Mouse (Mus musculus): Measurements from ENCODE around the gene Cers6.

Cers6 gene

DNA sequence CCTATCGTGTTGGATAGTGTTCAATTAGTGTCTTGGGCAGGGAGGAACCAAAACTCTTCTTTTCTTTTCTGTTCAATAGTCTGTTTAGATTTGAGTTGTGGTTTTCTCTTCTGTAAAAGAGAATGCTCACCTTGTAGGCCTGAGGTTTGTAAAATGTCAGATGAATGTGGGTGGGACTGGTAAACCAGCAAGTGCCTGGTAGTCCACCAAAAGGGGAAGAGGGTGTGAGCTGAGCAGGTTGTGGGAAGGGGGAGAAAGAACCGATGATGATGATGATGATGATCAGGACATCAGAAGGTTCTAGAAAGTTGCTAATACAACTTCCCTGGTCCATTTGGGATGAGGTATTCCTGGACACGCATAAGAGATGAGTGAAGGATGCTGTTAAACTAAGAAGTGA, 55.1 kb downstream of the Cers6 start:
- intact Hi-C loops (cut with DNase I), result no loop called here

DNA sequence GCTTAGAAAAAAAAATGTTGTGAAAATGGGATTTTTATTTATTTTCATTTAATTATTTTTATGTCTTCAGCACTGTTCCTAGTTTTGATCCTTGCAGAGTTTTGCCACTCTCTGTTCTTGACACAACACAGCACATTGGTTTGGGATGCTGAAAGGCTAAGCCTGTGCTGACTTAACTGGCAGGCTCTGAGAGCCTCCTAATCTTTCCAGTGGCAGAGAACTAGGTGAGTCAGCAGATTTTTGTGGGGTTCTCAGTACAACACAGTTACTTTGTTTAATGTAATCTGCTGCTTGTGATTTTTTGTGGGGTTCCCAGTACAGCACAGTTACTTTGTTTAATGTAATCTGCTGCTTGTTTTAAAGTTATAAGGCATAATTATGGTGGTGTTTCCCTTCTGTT, 55.8 kb downstream of the Cers6 start:
- intact Hi-C loops (cut with DNase I), result no loop called here

DNA sequence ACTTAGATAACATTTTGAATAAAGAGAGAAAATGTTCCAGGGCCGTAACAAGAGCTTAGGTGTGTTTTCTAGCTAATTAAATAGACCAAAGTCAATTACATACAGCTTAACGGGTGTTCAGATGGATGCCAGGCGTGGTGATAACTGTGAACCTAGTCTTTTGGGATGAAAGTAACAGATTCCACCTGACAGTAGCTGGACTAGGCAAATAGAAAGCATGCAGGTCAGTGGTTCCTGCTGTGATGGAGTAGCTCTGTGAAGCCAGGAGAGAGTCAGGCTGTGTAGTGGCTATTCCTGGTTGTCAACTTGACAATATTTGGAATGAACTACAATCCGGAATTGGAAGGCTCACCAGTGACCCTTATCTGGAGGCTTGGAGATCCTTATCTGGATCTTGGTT, 56.3 kb downstream of the Cers6 start:
- intact Hi-C loops (cut with DNase I), result no loop called here

DNA sequence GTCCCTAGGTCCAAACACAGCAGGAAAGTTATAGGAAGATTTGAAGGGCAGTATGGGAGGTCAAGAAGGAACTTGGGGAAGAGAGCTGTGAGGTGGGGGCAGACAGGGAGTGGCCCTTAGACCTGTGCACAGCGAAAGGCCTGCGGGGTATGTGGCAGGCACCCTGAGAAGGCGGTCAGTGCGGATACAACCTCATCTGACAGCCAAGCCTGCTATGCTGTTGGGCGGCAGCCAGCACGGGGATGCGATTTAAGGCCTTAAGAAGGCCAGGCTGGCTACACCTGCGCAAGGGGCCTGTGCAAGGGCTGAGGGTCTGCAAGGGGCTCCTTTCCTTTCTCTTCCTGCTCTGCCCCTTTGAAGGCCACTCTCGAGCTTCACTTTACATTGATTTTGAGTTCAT, 63.1 kb downstream of the Cers6 start:
- intact Hi-C loops (cut with DNase I), result no loop called here

DNA sequence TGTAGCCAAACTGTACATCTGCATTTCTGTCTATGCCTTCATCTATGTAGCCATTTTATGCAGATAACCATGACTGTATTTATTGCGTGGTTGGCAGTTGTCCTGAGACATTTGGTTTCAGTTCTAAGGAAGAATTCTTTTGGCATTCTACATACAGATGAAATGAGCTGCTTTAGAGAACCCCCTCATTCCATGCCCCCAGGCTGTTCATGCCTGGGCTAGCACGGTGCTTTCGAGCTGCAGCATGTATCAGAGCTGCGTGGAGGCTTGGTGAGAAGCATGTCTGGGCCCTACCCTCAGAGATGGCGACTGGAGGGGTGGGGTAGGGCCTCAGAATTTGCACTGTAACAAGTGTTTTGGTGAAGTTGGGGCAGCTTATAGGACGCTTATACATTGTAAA, 64.3 kb downstream of the Cers6 start:
- intact Hi-C loops (cut with DNase I), result no loop called here

DNA sequence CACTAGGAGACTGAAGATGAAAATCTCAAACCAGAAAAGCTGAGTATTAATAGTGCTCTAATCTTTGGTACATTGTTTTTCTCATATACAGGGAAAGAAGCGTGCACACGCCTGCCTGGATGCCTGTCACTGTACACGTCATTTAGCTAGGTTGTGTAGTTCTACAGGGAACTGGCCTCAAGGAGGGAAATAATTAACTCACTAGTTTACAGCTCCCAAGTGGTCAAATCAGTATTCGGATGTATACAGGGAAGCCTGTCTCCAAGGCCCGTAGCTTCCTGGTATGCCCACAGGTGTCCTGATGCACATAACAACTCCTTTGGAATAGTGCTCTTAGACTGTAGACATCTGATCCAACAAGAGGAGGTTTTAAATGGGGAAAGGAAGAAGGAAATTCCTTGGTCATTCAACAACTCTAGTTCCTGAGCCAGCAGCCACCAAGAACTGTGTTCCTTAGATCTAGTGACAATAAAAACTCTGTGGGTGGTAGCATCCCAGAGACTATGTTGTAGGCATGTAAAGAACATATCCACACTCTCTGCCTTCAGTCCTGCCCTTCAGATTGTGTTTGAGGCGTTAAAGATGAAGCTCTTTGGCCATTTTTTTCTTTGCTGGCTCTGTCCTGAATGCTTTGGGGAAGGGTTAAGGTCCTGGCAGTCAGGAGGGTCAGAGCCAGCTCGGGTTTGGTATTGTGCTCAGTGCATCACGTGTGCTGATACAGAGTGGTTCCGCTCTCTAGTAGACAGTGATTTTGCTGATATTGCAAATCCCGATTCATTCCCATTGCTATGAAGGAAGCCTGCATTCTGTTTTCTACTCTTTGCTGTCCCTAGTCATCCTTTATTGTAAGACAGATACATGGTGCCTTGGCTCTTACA, 65.9 kb downstream of the Cers6 start:
- intact Hi-C loops (cut with DNase I), result no loop called here

DNA sequence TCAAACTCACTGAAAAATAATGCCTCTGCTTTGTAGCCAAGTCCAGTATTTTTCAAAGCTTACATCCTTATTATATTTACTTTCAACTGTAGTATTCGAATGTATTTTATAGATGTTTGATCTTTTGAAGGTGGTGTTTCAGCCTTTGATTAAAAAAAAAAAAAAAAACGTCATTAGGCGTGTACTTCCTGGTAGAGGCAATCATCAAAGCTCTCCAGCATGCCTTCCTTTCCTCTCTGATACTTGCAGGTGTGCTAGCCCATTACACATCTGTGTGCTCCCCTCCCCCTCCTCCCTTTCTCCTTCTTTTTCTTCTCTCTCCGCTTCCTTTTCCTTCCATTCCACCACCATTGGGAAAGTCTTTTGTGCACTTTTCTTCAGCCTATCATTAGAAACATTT, 71.0 kb downstream of the Cers6 start:
- intact Hi-C loops (cut with DNase I), result no loop called here

DNA sequence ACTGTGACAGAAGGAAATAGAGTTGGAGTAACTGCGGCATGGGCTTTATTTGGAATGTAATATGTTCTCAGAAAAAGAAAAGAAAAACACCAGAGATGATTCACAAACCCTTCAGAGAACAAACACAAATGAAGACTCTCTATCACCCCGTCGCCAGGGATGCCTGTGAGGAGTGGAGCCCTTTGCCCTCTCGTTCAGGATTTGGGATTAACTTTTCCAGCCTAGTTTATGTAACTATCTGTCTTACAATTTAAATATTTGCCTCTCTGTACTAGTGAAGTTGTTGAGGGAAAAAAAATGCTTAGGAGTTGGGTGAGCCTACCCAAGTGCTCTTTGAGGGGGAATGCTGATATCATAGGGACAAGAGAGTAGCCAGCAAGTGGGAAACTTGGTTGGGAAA, 71.4 kb downstream of the Cers6 start:
- intact Hi-C loops (cut with DNase I), result no loop called here

DNA sequence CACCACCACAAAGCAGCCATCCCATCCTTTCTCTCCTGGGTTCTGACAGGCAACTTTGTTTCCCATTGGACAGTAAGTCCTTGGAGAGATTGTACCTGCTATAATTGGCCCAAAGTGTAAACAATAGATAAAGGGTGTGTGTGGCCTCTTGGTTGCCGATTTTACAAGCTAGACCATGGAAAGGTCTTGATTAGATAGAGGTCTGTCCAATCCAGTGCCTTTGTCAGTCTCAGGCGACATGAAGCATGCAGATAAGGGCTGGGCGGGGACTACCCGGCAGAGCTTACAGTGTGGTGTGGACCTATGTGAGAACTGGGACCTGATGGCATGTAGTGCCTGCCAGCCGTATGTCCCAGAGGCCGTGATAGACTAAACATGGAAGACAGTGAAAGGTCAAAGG, 73.4 kb downstream of the Cers6 start:
- intact Hi-C loops (cut with DNase I), result no loop called here

DNA sequence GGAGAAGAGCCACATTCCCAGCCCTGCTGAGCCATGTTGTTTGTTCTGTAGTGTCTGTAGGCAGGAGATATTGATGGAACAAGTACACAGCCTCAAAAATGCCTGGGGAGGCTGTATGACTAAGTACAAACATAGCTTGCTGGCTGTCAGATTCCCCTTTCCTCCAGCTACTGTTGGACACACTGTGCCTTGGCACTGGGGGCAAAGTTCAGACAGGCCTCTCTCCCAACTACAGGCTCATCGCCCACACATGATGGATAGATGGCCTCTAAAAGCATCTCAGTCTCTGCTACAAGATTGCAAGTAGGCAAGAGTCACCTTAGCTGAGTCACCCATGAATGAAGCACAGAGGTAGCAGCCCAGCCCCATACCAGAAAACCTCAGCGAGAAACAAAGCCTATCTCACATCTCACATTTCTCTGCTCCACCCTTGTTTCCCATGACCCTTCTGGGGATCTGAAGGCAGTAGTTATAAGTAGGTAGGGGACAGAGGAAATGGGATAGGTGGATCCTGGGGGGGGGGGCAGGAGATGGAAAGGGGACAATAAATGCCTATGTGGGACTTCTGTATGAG, 74.6 kb downstream of the Cers6 start:
- intact Hi-C loops (cut with DNase I), result no loop called here

DNA sequence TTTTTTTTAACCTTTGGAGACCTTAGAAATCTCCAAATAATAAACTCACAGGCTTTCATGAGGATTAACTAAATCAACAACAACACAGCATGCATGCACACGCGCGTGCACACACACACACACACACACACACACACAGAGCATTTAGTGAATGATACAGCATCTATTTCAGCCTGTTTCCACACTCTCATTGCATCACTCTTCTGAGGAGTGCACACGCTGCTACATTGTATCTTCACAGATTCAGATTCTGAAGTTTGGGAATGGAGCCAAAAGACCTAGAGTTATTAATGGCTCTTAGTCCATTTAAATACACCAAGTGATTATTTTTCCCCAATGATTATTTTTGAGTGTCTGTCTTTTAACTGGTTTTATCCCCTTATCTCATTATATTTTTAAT, 75.5 kb downstream of the Cers6 start:
- intact Hi-C loops (cut with DNase I), result no loop called here

DNA sequence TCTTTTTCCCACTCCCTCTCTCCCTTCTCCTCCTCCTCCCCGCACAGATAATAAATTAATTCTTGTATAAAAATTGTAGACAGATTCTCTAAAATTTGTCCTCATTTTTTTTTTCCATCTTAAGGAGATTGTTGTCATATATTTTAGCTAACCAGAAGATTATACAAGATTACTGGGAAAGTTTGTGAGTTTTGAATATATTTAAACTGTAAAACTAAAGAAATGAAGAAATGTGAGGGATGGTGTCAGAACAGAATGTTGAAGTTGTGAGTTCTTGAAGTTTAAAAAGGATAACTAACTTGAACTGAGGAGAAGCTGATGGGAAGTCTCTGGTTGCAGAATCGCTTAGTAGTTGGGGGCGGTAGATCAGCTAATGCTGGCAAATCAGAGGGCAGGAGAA, 76.6 kb downstream of the Cers6 start:
- intact Hi-C loops (cut with DNase I), result no loop called here

DNA sequence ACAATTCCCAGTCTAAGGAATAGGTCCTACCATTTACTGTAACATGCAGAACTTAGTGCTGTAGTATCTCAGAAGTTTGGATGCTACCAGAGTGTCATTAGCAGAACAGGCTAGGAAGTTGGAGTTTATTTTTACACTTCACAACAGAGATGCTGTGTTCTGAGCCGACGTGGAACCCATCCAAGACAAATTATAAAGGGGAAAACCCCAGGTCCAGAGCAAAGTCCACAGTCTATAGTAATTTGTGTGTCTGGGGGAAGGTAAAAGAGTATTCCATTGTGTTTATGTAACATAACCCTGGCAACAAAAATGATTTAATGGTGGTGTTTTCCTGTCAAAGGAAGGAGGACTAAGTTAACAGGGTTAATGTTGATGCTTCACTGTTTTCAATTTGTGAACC, 83.7 kb downstream of the Cers6 start:
- intact Hi-C loops (cut with DNase I), result no loop called here

DNA sequence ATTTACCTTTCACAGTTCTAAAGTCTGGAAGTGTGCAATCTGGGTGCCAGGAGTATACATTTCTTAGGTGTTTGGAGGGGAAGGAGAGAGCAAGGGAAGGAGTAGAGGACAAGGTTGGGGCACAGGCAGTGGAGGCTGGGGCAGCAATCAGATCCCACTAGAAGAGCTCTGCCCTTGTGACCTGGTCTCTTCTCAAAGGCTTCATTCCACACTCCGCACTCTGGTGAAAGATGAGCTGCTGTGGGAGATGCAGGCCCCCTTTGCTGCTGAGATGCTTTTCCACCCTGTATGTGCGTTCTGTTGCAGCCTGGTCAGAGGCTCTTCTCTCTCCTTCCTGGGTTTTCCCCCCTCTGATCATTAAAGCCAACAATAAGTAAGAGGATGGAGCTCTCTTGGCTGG, 84.7 kb downstream of the Cers6 start:
- intact Hi-C loops (cut with DNase I), result no loop called here

DNA sequence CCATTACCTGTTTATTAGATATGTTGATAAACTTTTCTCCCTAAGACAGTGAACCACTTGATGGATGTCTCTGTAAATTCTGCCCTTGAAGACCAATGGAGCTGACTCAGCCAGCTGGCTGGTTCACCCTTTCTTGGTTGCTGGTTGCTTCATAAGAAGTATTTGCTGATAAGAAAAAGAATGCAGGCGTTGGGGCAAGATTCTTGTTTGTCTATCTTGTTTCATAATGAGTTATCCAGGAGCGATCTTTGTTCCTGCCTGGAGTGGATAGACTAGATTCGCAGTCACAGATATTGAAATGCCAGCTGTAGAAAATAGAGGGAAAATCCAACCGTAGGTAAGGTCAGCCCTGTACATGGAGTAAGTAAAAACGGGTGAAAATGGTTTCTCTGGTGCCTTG, 85.6 kb downstream of the Cers6 start:
- intact Hi-C loops (cut with DNase I), result no loop called here

DNA sequence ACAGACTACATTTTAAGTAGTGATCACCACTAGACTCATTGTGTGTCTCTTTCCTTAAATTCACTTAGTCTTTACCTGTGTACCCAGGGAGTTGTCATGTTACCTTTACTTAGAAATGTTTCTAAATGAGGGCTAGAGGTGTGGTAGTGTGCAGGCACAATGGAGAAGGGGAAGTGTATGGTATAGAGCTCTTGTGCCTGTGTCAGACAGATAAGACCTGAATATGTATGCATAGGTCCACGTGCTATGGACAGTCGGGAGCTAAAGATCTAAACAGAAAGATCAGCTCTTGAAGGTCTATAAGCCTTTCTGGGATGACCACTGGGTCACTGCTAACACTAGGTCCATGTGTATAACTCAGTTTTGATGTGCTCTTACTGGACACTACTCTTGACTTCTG, 87.9 kb downstream of the Cers6 start:
- intact Hi-C loops (cut with DNase I), result no loop called here

DNA sequence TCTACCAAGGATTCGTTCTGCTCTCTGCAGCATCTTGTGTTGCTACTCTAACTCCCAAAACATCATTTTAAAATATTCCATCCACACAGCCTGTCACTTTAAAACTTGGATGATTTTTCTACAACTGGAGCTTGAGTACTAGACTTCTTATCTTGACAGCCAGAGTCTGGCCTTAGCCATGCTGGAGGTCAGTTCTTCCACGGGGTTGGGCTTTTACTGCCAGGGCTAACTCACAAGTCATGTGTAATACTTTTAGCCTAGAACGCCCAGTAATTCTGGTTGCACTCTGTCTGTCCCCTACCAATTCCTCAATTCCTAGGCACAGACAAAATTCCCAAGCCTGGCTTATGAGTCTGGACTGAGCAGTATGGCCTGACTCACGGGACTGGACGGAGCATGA, 88.5 kb downstream of the Cers6 start:
- intact Hi-C loops (cut with DNase I), result no loop called here

DNA sequence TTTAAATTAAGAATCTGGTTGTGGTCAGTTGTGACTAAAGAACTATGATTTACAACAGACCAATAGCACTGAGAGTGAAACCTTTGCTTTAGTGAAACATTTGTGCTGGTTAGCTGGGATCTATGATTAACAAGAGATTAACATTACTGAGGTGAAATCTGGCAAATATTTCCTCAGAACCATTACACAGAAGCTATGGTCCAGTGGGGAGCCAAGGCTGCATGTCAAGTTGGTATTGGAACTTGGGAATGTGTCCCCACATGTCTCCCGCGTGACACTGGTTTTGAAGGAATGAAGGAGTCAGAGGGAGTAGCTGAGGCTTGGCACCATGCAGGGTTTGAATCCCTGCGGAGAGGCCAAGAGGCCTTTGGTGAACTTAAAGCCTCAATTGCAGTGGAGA, 90.5 kb downstream of the Cers6 start:
- intact Hi-C loops (cut with DNase I), result no loop called here

DNA sequence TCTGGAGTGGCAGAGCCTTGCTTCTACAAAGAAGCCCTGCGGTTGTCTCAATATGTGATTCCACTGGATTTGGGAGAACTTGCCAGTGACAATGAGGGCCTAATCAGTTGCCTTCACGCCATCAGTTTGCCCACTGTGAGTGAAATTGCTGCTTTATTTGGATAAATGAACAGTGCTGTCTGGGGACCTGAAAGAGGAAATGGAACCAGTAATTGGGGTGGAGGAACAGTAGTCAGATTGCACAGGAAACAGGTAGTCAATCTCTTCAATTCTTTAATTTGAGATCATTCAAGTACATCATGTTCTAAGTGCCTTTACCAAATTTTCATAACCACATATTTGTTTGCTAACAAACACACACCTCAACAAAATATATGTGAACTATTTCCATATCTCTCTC, 92.4 kb downstream of the Cers6 start:
- intact Hi-C loops (cut with DNase I), result no loop called here

DNA sequence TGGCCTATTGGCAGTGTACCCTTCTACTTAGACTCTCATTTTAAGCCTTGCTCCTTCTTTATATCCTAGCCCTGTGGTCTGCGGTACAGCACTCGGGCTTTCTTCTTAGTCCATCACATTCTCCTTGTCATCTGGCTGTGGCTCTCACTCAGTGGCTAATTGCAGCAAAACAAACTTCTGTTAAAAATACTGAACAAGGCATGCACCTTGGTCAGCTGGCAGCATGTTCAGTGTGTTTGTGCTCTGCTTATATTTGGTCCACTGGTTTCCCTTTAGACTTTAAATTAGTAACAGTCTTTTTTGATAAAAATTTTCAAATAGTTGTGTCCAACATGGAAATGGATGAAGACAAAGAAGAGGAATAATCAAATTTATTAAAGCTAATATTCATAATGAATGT, 94.3 kb downstream of the Cers6 start:
- intact Hi-C loops (cut with DNase I), result no loop called here

DNA sequence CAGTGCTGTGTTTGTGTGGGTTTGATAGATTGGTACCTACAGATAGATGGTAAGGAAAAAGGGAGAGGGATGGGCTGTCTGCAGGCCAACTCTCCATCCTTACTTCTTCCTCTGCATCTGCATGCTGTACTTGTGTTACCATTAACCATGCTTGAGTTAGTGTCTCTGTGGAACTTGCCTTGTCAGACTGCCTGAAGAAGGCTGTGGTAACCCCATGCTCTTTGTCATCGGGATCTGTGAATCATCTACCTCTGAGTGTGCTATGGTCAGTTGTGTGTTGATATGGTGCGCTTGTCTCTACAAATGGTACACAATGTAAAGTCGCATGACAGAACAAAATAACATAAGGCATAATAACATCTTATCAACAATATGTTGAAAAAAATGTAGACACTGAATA, 94.9 kb downstream of the Cers6 start:
- intact Hi-C loops (cut with DNase I), result no loop called here

DNA sequence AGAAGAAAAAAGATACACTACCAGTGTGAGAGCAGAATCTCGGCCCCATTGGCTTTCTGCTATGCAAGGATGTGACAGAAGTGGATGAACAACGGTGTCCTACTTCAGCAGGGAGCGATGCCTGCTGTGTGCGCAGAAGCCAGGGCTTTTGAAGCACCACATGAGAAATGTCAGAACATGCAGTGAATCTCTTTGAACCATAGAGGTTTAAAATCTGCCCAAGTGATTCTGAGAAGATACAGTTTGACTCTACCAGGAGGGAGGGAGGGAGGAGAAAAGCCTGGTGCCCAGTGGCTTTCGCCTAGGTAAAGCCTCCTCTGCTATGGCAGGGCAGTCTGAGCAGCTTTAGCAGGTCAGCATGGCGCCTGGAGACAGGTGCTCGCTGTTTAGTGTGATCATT, 96.6 kb downstream of the Cers6 start:
- intact Hi-C loops (cut with DNase I), result no loop called here

DNA sequence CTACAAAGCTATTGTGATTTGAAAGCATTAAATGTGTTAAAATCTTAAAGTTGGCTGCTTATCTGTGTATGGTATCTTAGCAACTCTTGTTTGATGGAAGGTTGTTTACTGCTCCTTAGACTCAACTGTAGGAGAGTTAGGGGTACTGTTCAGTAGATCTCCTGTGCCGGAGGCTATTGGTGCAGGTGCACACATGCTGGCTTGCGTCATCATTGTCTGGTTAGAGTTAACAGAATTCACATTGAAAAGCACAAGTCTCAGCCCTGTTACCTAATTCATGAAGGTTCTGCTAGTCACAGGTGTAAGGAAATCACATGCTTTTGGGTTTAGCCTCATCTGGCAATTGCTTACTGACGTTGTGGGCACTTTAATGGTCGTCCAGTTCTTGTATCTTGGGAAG, 98.3 kb downstream of the Cers6 start:
- intact Hi-C loops (cut with DNase I), result no loop called here

Measured in adrenal gland (tissue).